Mouse (Mus musculus): Measurements from ENCODE around the gene Chn1. TPM values are rescaled to one million over a fixed set of nuclear protein-coding genes. Genes with fewer than 3 reads are reported as not detected.

Chn1 gene
- polyA plus RNA-seq, 1 experiment, result 35.6 TPM

GRCm38 (mm10) chr2:73657151-73657550, 118.0 kb downstream of the Chn1 start:
- Histone ChIP-seq H3K4me3 (replicated peaks; ENCODE audit: extremely low read depth, low read depth, low read length) (peak overlapping the region; percentile 36), H3K4me1 (ENCODE audit: control insufficient read depth, insufficient read depth, low read length) (peaks cover 4% of the 10 kb centered on the region)
- DNase-seq, result peak; percentile 41
- TF ChIP-seq CTCF (IDR thresholded peaks at IDR 0.05; ENCODE audit: insufficient read depth, low read length) (no peak), POLR2A (IDR thresholded peaks at IDR 0.05; ENCODE audit: borderline replicate concordance, extremely low read depth, low read depth, low read length) (no peak)
- WGBS, result 40% methylated on average over 7 of the region's 7 CpGs

DNA sequence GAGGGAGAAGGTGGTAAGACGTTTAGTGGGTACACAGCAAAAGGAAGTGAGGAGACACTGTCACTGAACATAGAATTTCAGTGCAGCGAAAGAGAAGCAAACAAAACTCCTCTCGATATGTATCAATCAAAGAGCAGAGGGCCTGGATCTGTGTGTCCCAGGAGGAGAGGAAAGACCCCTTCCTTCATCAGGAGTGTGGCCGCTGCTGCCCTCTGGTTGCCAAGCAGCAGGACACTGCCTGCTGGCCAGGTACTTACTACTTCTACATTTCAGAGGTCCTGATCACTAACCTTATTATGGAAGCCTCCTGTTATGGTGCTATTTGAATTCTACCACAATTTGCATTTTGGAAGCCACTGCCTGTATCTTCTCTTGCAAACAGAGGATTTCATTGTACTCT, 119.5 kb downstream of the Chn1 start:
- no peak overlapping the region for H3K4me3 ChIP-seq (replicated peaks; ENCODE audit: extremely low read depth, low read depth, low read length)
- peaks cover 4% of the 10 kb centered on the region for H3K4me1 ChIP-seq (ENCODE audit: control insufficient read depth, insufficient read depth, low read length)
- no peak for TF ChIP-seq CTCF (IDR thresholded peaks at IDR 0.05; ENCODE audit: insufficient read depth, low read length)
- TF ChIP-seq POLR2A (IDR thresholded peaks at IDR 0.05; ENCODE audit: borderline replicate concordance, extremely low read depth, low read depth, low read length), result no peak
- WGBS, result 77% methylated on average over 4 of the region's 4 CpGs
- no peak for DNase-seq

DNA sequence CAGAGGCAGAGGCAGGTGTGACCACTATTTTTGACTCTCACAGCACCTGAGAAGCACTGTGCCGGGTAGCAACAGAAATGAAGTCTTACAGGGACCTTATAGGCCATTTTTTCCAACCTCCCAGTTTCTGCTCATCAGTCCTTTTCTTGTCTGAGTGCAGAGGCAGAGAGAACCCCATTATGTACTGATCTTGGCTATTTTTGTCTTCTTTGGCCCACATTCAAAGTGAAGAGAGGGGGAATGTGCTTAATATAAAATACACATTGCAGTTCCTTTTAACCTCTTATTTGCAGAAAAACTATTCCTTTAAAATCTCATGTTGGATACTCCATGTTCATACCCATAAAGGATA, 120.3 kb downstream of the Chn1 start:
- TF ChIP-seq POLR2A (IDR thresholded peaks at IDR 0.05; ENCODE audit: borderline replicate concordance, extremely low read depth, low read depth, low read length) (no peak), CTCF (IDR thresholded peaks at IDR 0.05; ENCODE audit: insufficient read depth, low read length) (no peak)
- Histone ChIP-seq H3K4me1 (ENCODE audit: control insufficient read depth, insufficient read depth, low read length) (peaks cover 4% of the 10 kb centered on the region), H3K4me3 (replicated peaks; ENCODE audit: extremely low read depth, low read depth, low read length) (no peak overlapping the region)
- no peak for DNase-seq
- 53% methylated on average over 1 of the region's 1 CpGs for WGBS

DNA sequence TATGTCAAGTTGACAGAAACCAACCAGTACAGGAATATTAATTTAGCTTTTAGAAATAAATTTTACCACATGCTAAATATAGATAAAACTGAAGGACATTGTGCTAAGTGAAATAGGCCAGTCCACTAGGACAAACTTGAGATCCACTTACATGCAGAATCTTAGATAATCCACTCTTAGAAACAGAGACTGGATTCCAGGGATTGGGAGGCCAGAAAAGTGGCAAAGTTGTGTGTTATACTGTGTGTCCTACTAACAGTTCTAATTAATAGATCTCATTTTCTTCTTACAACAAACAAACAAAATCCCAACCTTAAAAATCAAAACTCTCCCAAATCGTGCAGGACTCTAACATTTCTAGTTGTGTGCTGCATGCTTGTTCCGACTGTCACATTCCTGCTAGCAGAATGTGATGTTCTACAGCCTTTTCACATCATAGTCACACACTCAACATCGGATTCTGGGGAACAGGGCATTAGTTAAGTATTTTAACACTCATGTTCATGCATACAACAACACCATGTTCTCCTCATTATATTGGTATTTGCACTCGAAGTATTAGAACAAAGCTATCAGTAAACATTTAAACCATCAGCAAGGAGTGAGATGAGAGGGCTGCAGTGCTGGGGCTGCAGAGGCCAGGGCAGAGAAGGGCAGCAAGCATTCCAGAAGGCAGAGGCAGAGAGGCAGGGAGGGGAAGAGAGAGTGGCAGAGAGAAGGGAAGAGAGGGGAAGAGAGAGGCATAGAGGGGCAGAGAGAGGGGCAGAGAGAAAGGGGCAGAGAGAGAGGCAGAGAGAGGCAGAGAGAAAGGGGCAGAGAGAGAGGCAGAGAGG, 120.9 kb downstream of the Chn1 start:
- WGBS, result 45% methylated on average over 4 of the region's 4 CpGs
- TF ChIP-seq POLR2A (IDR thresholded peaks at IDR 0.05; ENCODE audit: borderline replicate concordance, extremely low read depth, low read depth, low read length) (no peak), CTCF (IDR thresholded peaks at IDR 0.05; ENCODE audit: insufficient read depth, low read length) (no peak)
- no peak overlapping the region for H3K4me3 ChIP-seq (replicated peaks; ENCODE audit: extremely low read depth, low read depth, low read length)
- no peak for DNase-seq
- H3K4me1 ChIP-seq (ENCODE audit: control insufficient read depth, insufficient read depth, low read length), result peaks cover 4% of the 10 kb centered on the region

DNA sequence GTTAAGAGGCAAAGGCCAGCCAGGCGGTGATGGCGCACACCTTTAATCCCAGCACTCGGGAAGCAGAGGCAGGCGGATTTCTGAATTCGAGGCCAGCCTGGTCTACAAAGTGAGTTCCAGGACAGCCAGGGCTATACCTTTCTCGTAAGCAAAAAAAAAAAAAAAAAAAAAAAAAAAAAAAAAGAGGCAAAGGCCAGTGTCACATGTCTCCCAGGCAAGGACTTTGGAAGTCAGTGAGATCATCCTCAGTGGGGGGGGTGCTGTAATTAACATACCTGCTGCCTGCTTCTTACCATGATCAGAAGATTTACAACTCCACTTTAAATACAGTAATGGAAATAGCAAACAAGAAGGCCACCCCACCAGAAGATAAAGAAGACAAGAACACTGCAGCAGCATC, 137.5 kb downstream of the Chn1 start:
- TF ChIP-seq POLR2A (IDR thresholded peaks at IDR 0.05; ENCODE audit: borderline replicate concordance, extremely low read depth, low read depth, low read length) (no peak), CTCF (IDR thresholded peaks at IDR 0.05; ENCODE audit: insufficient read depth, low read length) (no peak)
- Histone ChIP-seq H3K4me1 (ENCODE audit: control insufficient read depth, insufficient read depth, low read length) (no peaks in the 10 kb centered on the region), H3K4me3 (replicated peaks; ENCODE audit: extremely low read depth, low read depth, low read length) (no peak overlapping the region)
- WGBS, result 95% methylated on average over 6 of the region's 6 CpGs
- DNase-seq, result no peak

DNA sequence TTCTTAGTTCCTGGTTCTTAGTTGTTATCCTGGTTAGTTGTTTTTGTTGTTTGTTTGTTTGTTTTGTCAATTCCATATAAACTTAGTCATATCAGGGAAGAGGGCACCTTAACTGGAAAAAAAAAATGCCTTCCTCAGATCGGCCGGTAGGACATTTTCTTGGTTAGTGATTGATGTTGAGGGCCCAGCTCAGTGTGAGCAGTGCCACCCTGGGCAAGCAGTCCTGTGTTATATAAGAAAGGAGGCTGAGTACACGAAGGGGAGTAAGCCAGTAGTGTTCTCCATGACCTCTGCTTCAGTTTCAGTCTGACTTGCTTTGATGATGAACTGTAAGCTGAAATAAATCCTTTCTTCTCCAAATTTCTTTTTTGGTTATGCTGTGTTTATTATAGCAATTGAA, 138.8 kb downstream of the Chn1 start:
- H3K4me3 ChIP-seq (replicated peaks; ENCODE audit: extremely low read depth, low read depth, low read length), result no peak overlapping the region
- DNase-seq, result no peak
- 45% methylated on average over 3 of the region's 3 CpGs for WGBS
- no peak for TF ChIP-seq POLR2A (IDR thresholded peaks at IDR 0.05; ENCODE audit: borderline replicate concordance, extremely low read depth, low read depth, low read length)
- TF ChIP-seq CTCF (IDR thresholded peaks at IDR 0.05; ENCODE audit: insufficient read depth, low read length), result no peak
- no peaks in the 10 kb centered on the region for H3K4me1 ChIP-seq (ENCODE audit: control insufficient read depth, insufficient read depth, low read length)

GRCm38 (mm10) chr2:73631816-73632215, 143.3 kb downstream of the Chn1 start:
- H3K4me1 ChIP-seq (ENCODE audit: control insufficient read depth, insufficient read depth, low read length), result no peaks in the 10 kb centered on the region
- WGBS, result 83% methylated on average over 7 of the region's 7 CpGs
- no peak overlapping the region for H3K4me3 ChIP-seq (replicated peaks; ENCODE audit: extremely low read depth, low read depth, low read length)
- TF ChIP-seq POLR2A (IDR thresholded peaks at IDR 0.05; ENCODE audit: borderline replicate concordance, extremely low read depth, low read depth, low read length) (no peak), CTCF (IDR thresholded peaks at IDR 0.05; ENCODE audit: insufficient read depth, low read length) (no peak)
- no peak for DNase-seq

GRCm38 (mm10) chr2:73618486-73619052, 156.6 kb downstream of the Chn1 start:
- no peak for TF ChIP-seq CTCF (IDR thresholded peaks at IDR 0.05; ENCODE audit: insufficient read depth, low read length)
- TF ChIP-seq POLR2A (IDR thresholded peaks at IDR 0.05; ENCODE audit: borderline replicate concordance, extremely low read depth, low read depth, low read length), result no peak
- no peak for DNase-seq
- Histone ChIP-seq H3K4me1 (ENCODE audit: control insufficient read depth, insufficient read depth, low read length) (no peaks in the 10 kb centered on the region), H3K4me3 (replicated peaks; ENCODE audit: extremely low read depth, low read depth, low read length) (no peak overlapping the region)
- WGBS, result 78% methylated on average over 4 of the region's 4 CpGs

DNA sequence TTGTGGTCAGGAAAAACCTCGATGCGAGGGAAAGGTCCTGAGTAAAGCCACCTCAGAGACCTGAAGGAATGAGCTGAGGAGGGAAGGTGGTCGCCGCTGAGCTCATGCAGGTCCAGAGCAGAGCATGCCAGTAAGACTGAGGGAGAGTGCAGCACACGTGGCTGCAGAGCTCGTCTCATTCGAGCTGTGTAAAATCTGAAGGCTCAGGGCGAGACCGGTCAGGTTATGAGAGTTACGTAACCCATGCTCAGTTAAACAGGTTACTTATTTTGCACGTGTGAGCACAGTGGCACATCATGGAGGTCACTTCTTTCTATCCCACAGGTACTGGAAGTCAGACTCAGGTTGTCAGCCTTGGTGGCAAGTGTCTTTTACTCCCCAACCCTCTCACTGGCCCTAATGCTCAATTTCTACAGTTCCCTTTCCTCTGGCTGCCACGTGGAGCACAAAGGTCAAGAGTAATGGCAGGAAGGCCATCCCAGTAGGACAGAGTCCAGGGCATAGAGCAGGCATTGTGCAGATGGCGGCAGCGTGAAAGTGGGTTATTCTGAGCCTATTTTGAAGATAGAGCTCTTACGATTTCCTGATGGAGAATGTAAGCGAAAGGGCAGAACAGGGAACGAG, 158.6 kb downstream of the Chn1 start:
- no peaks in the 10 kb centered on the region for H3K4me1 ChIP-seq (ENCODE audit: control insufficient read depth, insufficient read depth, low read length)
- no peak overlapping the region for H3K4me3 ChIP-seq (replicated peaks; ENCODE audit: extremely low read depth, low read depth, low read length)
- no peak for DNase-seq
- TF ChIP-seq POLR2A (IDR thresholded peaks at IDR 0.05; ENCODE audit: borderline replicate concordance, extremely low read depth, low read depth, low read length), result no peak
- no peak for TF ChIP-seq CTCF (IDR thresholded peaks at IDR 0.05; ENCODE audit: insufficient read depth, low read length)
- WGBS, result 80% methylated on average over 17 of the region's 17 CpGs
